Mouse (Mus musculus) heart, embryonic 13.5 days (tissue): ENCODE measurements at regions not wholly inside any gene's neighbourhood (a gene's known extent, or its start where the extent isn't known, plus 50 kb on each side); places are given as distances from the start of the nearest gene placed in this dataset.

ENCODE experiments used
- ATAC-seq: fragments of 200-750 bp; cut with Nextera tagmentation; 2 replicates; pipeline ENCODE4 v1.8.0; 2017; ENCODE audit warnings: moderate TSS enrichment; ENCODE audit not compliant: insufficient number of reproducible peaks, low FRiP score, low TSS enrichment; ENCODE audit errors: extremely low read depth
- H3K27ac ChIP-seq: fragments of 300-500 bp; sonication (generic); replicated peaks from 2 replicates; pipeline ENCODE4 v1.5.1; 2015; ENCODE audit warnings: moderate library complexity, mild to moderate bottlenecking, inconsistent platforms
- H3K27me3 ChIP-seq: fragments of 300-500 bp; sonication (generic); replicated peaks from 2 replicates; pipeline ENCODE4 v1.6.1; 2015; ENCODE audit warnings: mild to moderate bottlenecking, inconsistent platforms
- H3K36me3 ChIP-seq: fragments of 300-500 bp; sonication (generic); 2 replicates; pipeline ENCODE4 v1.6.1; 2015; ENCODE audit warnings: mild to moderate bottlenecking, inconsistent platforms
- H3K4me1 ChIP-seq: fragments of 300-500 bp; sonication (generic); 2 replicates; pipeline ENCODE4 v1.6.1; 2015; ENCODE audit warnings: inconsistent platforms
- H3K4me2 ChIP-seq: fragments of 300-500 bp; sonication (generic); 2 replicates; pipeline ENCODE4 v1.6.1; 2015; ENCODE audit warnings: inconsistent platforms, mild to moderate bottlenecking, moderate library complexity
- H3K4me3 ChIP-seq: fragments of 300-500 bp; sonication (generic); 2 replicates; pipeline ENCODE4 v1.5.1; 2015; ENCODE audit warnings: moderate library complexity, mild to moderate bottlenecking, inconsistent platforms
- H3K9ac ChIP-seq: fragments of 300-500 bp; sonication (generic); 2 replicates; pipeline ENCODE4 v1.6.1; 2015; ENCODE audit warnings: inconsistent platforms, mild to moderate bottlenecking, moderate library complexity
- H3K9me3 ChIP-seq: fragments of 300-500 bp; sonication (generic); 2 replicates; pipeline ENCODE4 v1.6.1; 2016; ENCODE audit warnings: inconsistent platforms
- WGBS: fragments of 180-500 bp; shearing (Covaris S2); methylation state at CpG from one replicate; pipeline ENCODE4 v1.1.7; 2015; ENCODE audit warnings: mixed read lengths; 5-methylcytosine and 5-hydroxymethylcytosine counted together

DNA sequence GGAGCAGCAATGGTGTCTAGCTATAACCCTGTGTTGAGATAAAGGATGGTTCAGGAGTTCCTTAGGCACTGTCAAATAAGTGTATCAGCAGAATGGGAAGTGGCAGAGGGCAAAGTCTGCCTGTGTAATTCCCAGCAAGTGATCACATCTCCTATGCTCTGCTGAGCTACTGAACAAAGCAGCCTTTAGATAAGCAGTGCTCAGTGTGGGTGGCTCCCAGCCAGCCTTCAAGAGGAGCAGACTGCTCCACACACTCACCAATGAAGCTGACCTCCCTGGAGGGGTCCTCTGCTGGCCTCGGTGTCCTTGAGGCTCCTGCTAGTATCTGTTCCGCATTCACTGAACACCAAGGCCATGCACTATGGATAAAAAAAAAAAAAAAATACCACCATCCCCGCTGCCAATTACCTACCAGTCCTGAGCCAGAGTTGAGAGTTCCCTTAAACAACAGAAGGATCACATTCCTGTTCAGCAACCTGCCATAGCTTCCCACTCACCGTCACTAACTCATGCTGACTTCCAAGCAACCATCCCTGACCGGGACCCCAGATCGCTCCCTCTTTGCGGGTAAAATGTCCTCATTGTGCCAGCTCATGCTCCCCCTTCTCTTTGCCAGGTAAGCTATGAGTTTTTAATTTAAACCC is 198.9 kb downstream of the Gm9195 start:
- H3K27ac ChIP-seq = no peak overlapping the region
- no peaks in the 10 kb centered on the region for H3K36me3 ChIP-seq
- ATAC-seq = no peak
- WGBS = 68% methylated on average over 7 of the region's 7 CpGs
- no peak overlapping the region for H3K4me2 ChIP-seq
- peaks cover 11% of the 10 kb centered on the region for H3K4me1 ChIP-seq
- H3K4me3 ChIP-seq = no peak overlapping the region
- no peaks in the 10 kb centered on the region for H3K9me3 ChIP-seq
- H3K9ac ChIP-seq = no peak overlapping the region
- H3K27me3 ChIP-seq = peaks cover 25% of the 10 kb centered on the region

GRCm38 (mm10) chr14:72277309-72277708 is 214.3 kb downstream of the Gm9195 start:
- no peaks in the 10 kb centered on the region for H3K27me3 ChIP-seq
- H3K4me2 ChIP-seq = no peak overlapping the region
- no peak overlapping the region for H3K9ac ChIP-seq
- ATAC-seq = no peak
- 66% methylated on average over 4 of the region's 4 CpGs for WGBS
- no peak overlapping the region for H3K27ac ChIP-seq
- H3K4me3 ChIP-seq = no peak overlapping the region
- no peaks in the 10 kb centered on the region for H3K9me3 ChIP-seq
- no peaks in the 10 kb centered on the region for H3K4me1 ChIP-seq
- H3K36me3 ChIP-seq = no peaks in the 10 kb centered on the region

- ATAC-seq = no peak
- H3K4me2 ChIP-seq = no peak overlapping the region
- H3K27ac ChIP-seq = no peak overlapping the region
- H3K27me3 ChIP-seq = no peaks in the 10 kb centered on the region
- H3K9ac ChIP-seq = no peak overlapping the region
- 0 out of 2 replicates have a peak, but pooled peaks cover 4% of the 10 kb centered on the region for H3K9me3 ChIP-seq
- H3K4me1 ChIP-seq = no peaks in the 10 kb centered on the region
- no peaks in the 10 kb centered on the region for H3K36me3 ChIP-seq
- H3K4me3 ChIP-seq = no peak overlapping the region
- WGBS = 32% methylated on average over 2 of the region's 2 CpGs
Measured at GRCm38 (mm10) chr14:72259255-72259654, 232.4 kb downstream of the Gm9195 start.

DNA sequence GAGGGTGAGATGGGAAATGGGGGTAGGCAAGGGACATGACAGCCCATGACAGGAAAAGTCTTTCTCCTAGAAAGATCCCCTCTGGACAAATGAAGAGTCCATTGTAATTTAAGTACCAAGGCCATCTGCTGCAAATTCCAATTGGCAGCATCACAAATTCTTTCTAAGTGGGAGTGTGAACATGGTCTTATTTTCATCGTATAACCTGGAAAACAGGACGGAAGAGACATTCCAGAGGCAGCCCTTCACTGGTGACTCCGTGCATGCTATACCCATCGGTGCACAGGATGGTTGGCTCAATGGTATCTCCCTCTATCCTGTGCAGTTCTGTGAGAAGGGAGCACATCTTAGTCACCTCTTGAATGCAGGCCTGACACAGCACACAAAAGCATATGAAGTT is 249.8 kb downstream of the Gm9195 start:
- WGBS = 87% methylated on average over 4 of the region's 4 CpGs
- no peaks in the 10 kb centered on the region for H3K4me1 ChIP-seq
- no peak overlapping the region for H3K27ac ChIP-seq
- no peaks in the 10 kb centered on the region for H3K36me3 ChIP-seq
- H3K9me3 ChIP-seq = no peaks in the 10 kb centered on the region
- no peak overlapping the region for H3K9ac ChIP-seq
- no peak overlapping the region for H3K4me2 ChIP-seq
- no peak for ATAC-seq
- no peaks in the 10 kb centered on the region; the same call in 1 of the 2 replicates for H3K27me3 ChIP-seq
- no peak overlapping the region for H3K4me3 ChIP-seq

DNA sequence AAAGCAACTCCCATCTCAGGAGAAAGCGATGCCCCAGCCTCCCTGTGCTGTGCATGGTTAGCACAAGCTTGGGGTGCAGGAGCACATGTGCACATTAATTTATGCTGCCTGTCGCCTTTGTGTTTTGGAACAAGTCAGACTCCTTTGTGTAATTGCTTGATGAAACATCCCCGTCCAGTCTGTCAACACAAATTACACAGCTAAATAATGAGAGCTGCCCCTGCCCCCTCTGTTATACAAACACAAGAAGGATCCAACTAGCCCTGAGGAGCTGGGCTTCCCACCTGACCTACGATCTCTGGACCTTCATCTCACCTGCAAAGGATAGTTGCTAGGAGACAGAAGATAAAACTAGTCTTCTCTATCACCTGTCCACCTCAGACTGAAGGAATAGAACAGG is 251.4 kb downstream of the Gm9195 start:
- H3K4me1 ChIP-seq = no peaks in the 10 kb centered on the region
- H3K27me3 ChIP-seq = no peaks in the 10 kb centered on the region; the same call in 1 of the 2 replicates
- H3K4me2 ChIP-seq = no peak overlapping the region
- no peak for ATAC-seq
- H3K36me3 ChIP-seq = no peaks in the 10 kb centered on the region
- no peaks in the 10 kb centered on the region for H3K9me3 ChIP-seq
- no peak overlapping the region for H3K27ac ChIP-seq
- WGBS = 46% methylated on average over 4 of the region's 4 CpGs
- no peak overlapping the region for H3K9ac ChIP-seq
- no peak overlapping the region for H3K4me3 ChIP-seq

DNA sequence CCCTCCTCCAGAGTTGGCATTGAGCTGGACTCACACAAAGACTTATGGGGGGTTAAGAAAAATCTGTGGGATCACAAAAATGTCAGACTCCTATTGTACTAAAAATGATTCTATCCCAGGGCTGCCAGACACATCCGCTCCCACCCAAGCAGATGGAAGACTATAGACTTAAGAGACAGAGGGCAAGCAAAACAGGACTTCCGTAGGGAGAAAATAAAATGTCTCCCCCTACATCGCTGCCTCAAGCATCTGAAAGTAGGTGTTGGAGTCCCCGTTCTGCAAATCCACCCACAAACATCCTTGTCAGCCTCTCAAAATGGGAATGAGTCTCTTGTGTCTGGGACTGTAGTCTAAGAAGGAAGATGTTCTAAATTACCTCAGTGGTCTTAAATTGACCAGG is 253.3 kb downstream of the Gm9195 start:
- no peaks in the 10 kb centered on the region for H3K9me3 ChIP-seq
- no peaks in the 10 kb centered on the region; the same call in 1 of the 2 replicates for H3K27me3 ChIP-seq
- WGBS = 84% methylated on average over 4 of the region's 4 CpGs
- no peak overlapping the region for H3K4me3 ChIP-seq
- no peaks in the 10 kb centered on the region for H3K36me3 ChIP-seq
- H3K27ac ChIP-seq = no peak overlapping the region
- H3K9ac ChIP-seq = no peak overlapping the region
- H3K4me2 ChIP-seq = no peak overlapping the region
- no peaks in the 10 kb centered on the region for H3K4me1 ChIP-seq
- ATAC-seq = no peak

GRCm38 (mm10) chr14:72234234-72235075 is 257.2 kb downstream of the Gm9195 start:
- no peaks in the 10 kb centered on the region for H3K4me1 ChIP-seq
- H3K27me3 ChIP-seq = no peaks in the 10 kb centered on the region
- no peak for ATAC-seq
- no peak overlapping the region for H3K4me3 ChIP-seq
- no peak overlapping the region for H3K9ac ChIP-seq
- no peaks in the 10 kb centered on the region for H3K9me3 ChIP-seq
- H3K4me2 ChIP-seq = no peak overlapping the region
- no peaks in the 10 kb centered on the region for H3K36me3 ChIP-seq
- H3K27ac ChIP-seq = no peak overlapping the region
- 68% methylated on average over 6 of the region's 6 CpGs for WGBS

- no peak overlapping the region for H3K9ac ChIP-seq
- 64% methylated on average over 5 of the region's 5 CpGs for WGBS
- no peaks in the 10 kb centered on the region for H3K27me3 ChIP-seq
- no peak overlapping the region for H3K4me3 ChIP-seq
- no peaks in the 10 kb centered on the region for H3K9me3 ChIP-seq
- H3K27ac ChIP-seq = no peak overlapping the region
- ATAC-seq = no peak
- H3K4me2 ChIP-seq = no peak overlapping the region
- H3K4me1 ChIP-seq = no peaks in the 10 kb centered on the region
- no peaks in the 10 kb centered on the region for H3K36me3 ChIP-seq
Measured at GRCm38 (mm10) chr14:72227853-72228252, 263.8 kb downstream of the Gm9195 start.

- Histone ChIP-seq H3K9ac (no peak overlapping the region), H3K9me3 (no peaks in the 10 kb centered on the region), H3K36me3 (no peaks in the 10 kb centered on the region), H3K4me3 (no peak overlapping the region), H3K27me3 (no peaks in the 10 kb centered on the region), H3K27ac (no peak overlapping the region), H3K4me2 (no peak overlapping the region), H3K4me1 (no peaks in the 10 kb centered on the region)
- 56% methylated on average over 1 of the region's 1 CpGs for WGBS
- no peak for ATAC-seq
Measured at GRCm38 (mm10) chr14:72227441-72227840, 264.2 kb downstream of the Gm9195 start.

- Histone ChIP-seq H3K9me3 (no peaks in the 10 kb centered on the region), H3K27me3 (no peaks in the 10 kb centered on the region), H3K9ac (no peak overlapping the region), H3K4me3 (no peak overlapping the region), H3K36me3 (no peaks in the 10 kb centered on the region), H3K4me2 (no peak overlapping the region), H3K27ac (no peak overlapping the region), H3K4me1 (no peaks in the 10 kb centered on the region)
- ATAC-seq = no peak
- 62% methylated on average over 1 of the region's 1 CpGs for WGBS
Measured at GRCm38 (mm10) chr14:72226946-72227345, 264.7 kb downstream of the Gm9195 start.

GRCm38 (mm10) chr14:72222836-72223235 is 268.8 kb downstream of the Gm9195 start:
- H3K4me3 ChIP-seq = no peak overlapping the region
- no peak overlapping the region for H3K4me2 ChIP-seq
- no peaks in the 10 kb centered on the region for H3K9me3 ChIP-seq
- no peaks in the 10 kb centered on the region for H3K27me3 ChIP-seq
- ATAC-seq = no peak
- 40% methylated on average over 2 of the region's 2 CpGs for WGBS
- H3K9ac ChIP-seq = no peak overlapping the region
- H3K27ac ChIP-seq = no peak overlapping the region
- no peaks in the 10 kb centered on the region for H3K4me1 ChIP-seq
- no peaks in the 10 kb centered on the region for H3K36me3 ChIP-seq

DNA sequence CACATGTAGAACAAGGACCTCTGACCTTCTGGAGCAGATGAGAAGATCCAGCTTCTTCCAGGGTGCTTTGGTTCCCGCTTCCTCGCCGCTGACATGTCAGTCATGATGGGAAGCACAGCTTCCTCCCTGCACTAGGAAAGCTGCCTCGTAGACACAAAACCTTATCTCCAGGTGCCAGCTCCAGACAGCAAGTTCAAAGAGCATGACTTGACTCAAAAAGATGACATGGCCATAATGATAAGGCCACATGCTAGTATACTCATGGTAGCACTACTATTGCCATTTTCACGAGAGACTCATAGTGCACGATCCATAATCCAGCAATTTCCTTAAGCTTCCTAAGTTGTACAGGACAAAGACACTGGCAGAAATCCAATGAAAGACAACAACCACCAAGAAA is 272.1 kb downstream of the Gm9195 start:
- peak; percentile 37; the same call in 1 of the 2 replicates for ATAC-seq
- no peaks in the 10 kb centered on the region for H3K4me1 ChIP-seq
- H3K4me2 ChIP-seq = no peak overlapping the region
- no peak overlapping the region for H3K9ac ChIP-seq
- H3K9me3 ChIP-seq = no peaks in the 10 kb centered on the region
- no peak overlapping the region for H3K4me3 ChIP-seq
- H3K27ac ChIP-seq = no peak overlapping the region
- WGBS = 59% methylated on average over 6 of the region's 6 CpGs
- H3K27me3 ChIP-seq = no peaks in the 10 kb centered on the region
- no peaks in the 10 kb centered on the region for H3K36me3 ChIP-seq
